Comparison of ENCODE assay signal across 20 mouse cellular contexts in genomic region chr10:13596866-13597265, GRCm38 (mm10). TPM values are rescaled to one million over a fixed set of nuclear protein-coding genes. Genes with fewer than 3 reads are reported as not detected.
DNase-seq lines count a peak whose midpoint lies in the region; ATAC-seq and TF ChIP-seq lines count a peak whose summit lies in the region.
"Had no signal": no experiment of that assay in that cellular context is flagged by ENCODE, and none has a peak within 500 bp of the region (broad histone marks: within the 10 kb centered on the region; RNA-seq: fewer than 3 reads in every experiment).

No protein-coding gene starts in this region.

- TF ChIP-seq POLR2A in olfactory bulb, adult 2 months (IDR thresholded peaks at IDR 0.05; ENCODE audit: insufficient read depth, low read depth, low read length) = no peak

- H3K4me1 ChIP-seq in kidney, embryonic 16.5 days (ENCODE audit: insufficient read depth, low read length) = 0 out of 2 replicates have a peak, but pooled peaks cover 3% of the 10 kb centered on the region
- H3K4me1 ChIP-seq in olfactory bulb, adult 2 months (ENCODE audit: control insufficient read depth, insufficient read depth, low read length) = peaks cover 31% of the 10 kb centered on the region
- no peaks in the 10 kb centered on the region for H3K4me1 ChIP-seq in midbrain, embryonic 16.5 days (ENCODE audit: control insufficient read depth, insufficient read depth, low read length)
- H3K4me1 ChIP-seq: heart, embryonic 12.5 days; heart, embryonic 15.5 days had no signal

- H3K4me2 ChIP-seq in kidney, embryonic 16.5 days (replicated peaks; ENCODE audit: low read depth, low read length) = no peak overlapping the region
- H3K4me2 ChIP-seq in midbrain, embryonic 16.5 days (ENCODE audit: low read length) = no peak overlapping the region
- H3K4me2 ChIP-seq: forebrain, embryonic 13.5 days; heart, embryonic 12.5 days; heart, embryonic 15.5 days; hindbrain, embryonic 13.5 days had no signal

- H3K27ac ChIP-seq in kidney, embryonic 16.5 days (ENCODE audit: low read length) = no peak overlapping the region
- H3K27ac ChIP-seq in olfactory bulb, adult 2 months (ENCODE audit: insufficient read depth, low read depth, low read length) = peak overlapping the region; percentile 46
- no peak overlapping the region for H3K27ac ChIP-seq in midbrain, embryonic 16.5 days (ENCODE audit: low read length)
- H3K27ac ChIP-seq: forebrain, embryonic 10.5 days; forebrain, embryonic 13.5 days; heart, embryonic 15.5 days; hindbrain, embryonic 10.5 days; hindbrain, embryonic 13.5 days had no signal

- 37% methylated on average over 9 of the region's 9 CpGs for WGBS in kidney, embryonic 16.5 days
- WGBS in olfactory bulb, adult 2 months = 57% methylated on average over 9 of the region's 9 CpGs
- 78% methylated on average over 9 of the region's 9 CpGs for WGBS in midbrain, embryonic 16.5 days

- no peak overlapping the region for H3K4me3 ChIP-seq in kidney, embryonic 16.5 days (ENCODE audit: low read length)
- H3K4me3 ChIP-seq in olfactory bulb, adult 2 months (ENCODE audit: insufficient read depth, low read depth, low read length) = no peak overlapping the region
- no peak overlapping the region for H3K4me3 ChIP-seq in midbrain, embryonic 16.5 days (ENCODE audit: low read depth, low read length)
- H3K4me3 ChIP-seq: forebrain, embryonic 10.5 days; forebrain, embryonic 13.5 days; heart, embryonic 12.5 days; heart, embryonic 15.5 days; hindbrain, embryonic 10.5 days; hindbrain, embryonic 13.5 days had no signal

- no peaks in the 10 kb centered on the region; the same call in 1 of the 2 replicates for H3K9me3 ChIP-seq in kidney, embryonic 16.5 days (ENCODE audit: low read length)
- H3K9me3 ChIP-seq in midbrain, embryonic 16.5 days (replicated peaks; ENCODE audit: control insufficient read depth, low read length, poor library complexity, severe bottlenecking) = no peaks in the 10 kb centered on the region
- H3K9me3 ChIP-seq: forebrain, embryonic 10.5 days; hindbrain, embryonic 13.5 days had no signal

- DNase-seq in adrenal gland, postnatal 10 days = peak; percentile 19
- DNase-seq in adrenal gland, postnatal 25 days = no peak
- DNase-seq in kidney, adult 11 months = no peak
- peak; percentile 25 for DNase-seq in right cerebral cortex, adult 18-20 months
- no peak for DNase-seq in right cerebral cortex, adult 2 months (ENCODE audit: low spot score in 2 of 2)
- DNase-seq: cerebellum, adult 18-20 months; cerebellum, adult 9-10 months; gastrocnemius, postnatal 25 days; heart, postnatal 36 days had no signal

- no peak for TF ChIP-seq CTCF in olfactory bulb, adult 2 months (IDR thresholded peaks at IDR 0.05; ENCODE audit: insufficient read depth, low read depth, low read length)

- no peaks in the 10 kb centered on the region for H3K27me3 ChIP-seq in kidney, embryonic 16.5 days (ENCODE audit: insufficient read depth, low read length)
- H3K27me3 ChIP-seq in midbrain, embryonic 16.5 days (ENCODE audit: control insufficient read depth, insufficient read depth, low read depth, low read length) = no peaks in the 10 kb centered on the region
- H3K27me3 ChIP-seq: forebrain, embryonic 13.5 days; heart, embryonic 12.5 days; heart, embryonic 15.5 days; hindbrain, embryonic 13.5 days had no signal

- H3K36me3 ChIP-seq in kidney, embryonic 16.5 days (ENCODE audit: insufficient read depth, low read length) = no peaks in the 10 kb centered on the region
- no peaks in the 10 kb centered on the region for H3K36me3 ChIP-seq in midbrain, embryonic 16.5 days (ENCODE audit: control insufficient read depth, insufficient read depth, low read length)
- H3K36me3 ChIP-seq: forebrain, embryonic 10.5 days; heart, embryonic 12.5 days; heart, embryonic 15.5 days; hindbrain, embryonic 10.5 days; hindbrain, embryonic 13.5 days had no signal

- H3K9ac ChIP-seq in kidney, embryonic 16.5 days (replicated peaks; ENCODE audit: low read length) = no peak overlapping the region
- H3K9ac ChIP-seq in midbrain, embryonic 16.5 days (ENCODE audit: low read depth, low read length) = no peak overlapping the region
- H3K9ac ChIP-seq: forebrain, embryonic 13.5 days; heart, embryonic 12.5 days; heart, embryonic 15.5 days; hindbrain, embryonic 13.5 days had no signal

- peak; percentile 85; the same call in 1 of the 2 replicates for ATAC-seq in kidney, embryonic 16.5 days (ENCODE audit: low FRiP score, low TSS enrichment)
- no peak for ATAC-seq in midbrain, embryonic 16.5 days
- ATAC-seq: CD4-positive, CD25-positive, alpha-beta regulatory T cell, adult 4 months; forebrain, embryonic 16.5 days had no signal

RNA-seq across cellular contexts. Expression of gene Pex3, which starts 43.9 kb away (rescaled TPM):
- 10 to 100 TPM; 51.6 to 54.6 TPM for total RNA-seq in adrenal gland, postnatal 10 days (2021)
- total RNA-seq in adrenal gland, postnatal 25 days (2021) = 29.9 and 32.9 TPM in 2 replicates
- polyA plus RNA-seq in kidney, embryonic 16.5 days (2015; fragmentation: Nextera tagmentation; extraction: Ambion mirVana) = 28.4 and 28.9 TPM in 2 replicates
- not detected in 2 replicates for polyA plus RNA-seq in olfactory bulb, adult 2 months (2012; ENCODE audit: insufficient read depth, insufficient read length, low replicate concordance, missing spikeins)
- 29.5 and 34.2 TPM in 2 replicates for polyA plus RNA-seq in midbrain, embryonic 16.5 days (2015; fragmentation: Nextera tagmentation; extraction: Ambion mirVana)

RNA-seq across cellular contexts. Expression of gene Adat2, which starts 44.2 kb away (rescaled TPM):
- 1 to 10 TPM; 5.3 to 5.5 TPM for total RNA-seq in adrenal gland, postnatal 10 days (2021)
- 3.6 and 3.7 TPM in 2 replicates for total RNA-seq in adrenal gland, postnatal 25 days (2021)
- 4.0 and 5.8 TPM in 2 replicates for polyA plus RNA-seq in kidney, embryonic 16.5 days (2015; fragmentation: Nextera tagmentation; extraction: Ambion mirVana)
- polyA plus RNA-seq in olfactory bulb, adult 2 months (2012; ENCODE audit: insufficient read depth, insufficient read length, low replicate concordance, missing spikeins) = not detected in 2 replicates
- polyA plus RNA-seq in midbrain, embryonic 16.5 days (2015; fragmentation: Nextera tagmentation; extraction: Ambion mirVana) = 1.1 and 1.4 TPM in 2 replicates

Comparison
In these comparisons a context has a peak if more than half of its experiments do, and no peak if none do; other contexts are left out.
1. DNase-seq: peak in adrenal gland, postnatal 10 days (single experiment) and right cerebral cortex, adult 18-20 months (single experiment); none in adrenal gland, postnatal 25 days (single experiment), kidney, adult 11 months (single experiment) and right cerebral cortex, adult 2 months (0 of 2).
2. RNA of gene Pex3, which starts 43.9 kb away (polyA plus RNA-seq): 29.5 to 34.2 TPM in midbrain, embryonic 16.5 days and 28.4 to 28.9 TPM in kidney, embryonic 16.5 days; not detected in olfactory bulb, adult 2 months; every median in the first group is over 10 times any median in the second.